Mouse (Mus musculus): ENCODE data around the gene Calhm5. TPM values are rescaled to one million over a fixed set of nuclear protein-coding genes. Genes with fewer than 3 reads are reported as not detected.

Calhm5 gene
- polyA plus RNA-seq, 1 experiment from 2014 or later, result 0.97 TPM

- H3K4me1 ChIP-seq (replicated peaks; ENCODE audit: control insufficient read depth, insufficient read depth, low read length), result no peaks in the 10 kb centered on the region
- H3K27ac ChIP-seq (ENCODE audit: low read depth), result no peak overlapping the region
- no peak for DNase-seq (ENCODE audit: low spot score)
- ATAC-seq (replicated peaks; ENCODE audit: low FRiP score, low TSS enrichment, low read depth), result no peak
- H3K4me3 ChIP-seq (ENCODE audit: low read depth, low read length), result no peak overlapping the region
- no peak overlapping the region for H3K9ac ChIP-seq (ENCODE audit: low read length)
- no peaks in the 10 kb centered on the region for H3K27me3 ChIP-seq (replicated peaks; ENCODE audit: control insufficient read depth, insufficient read depth, low read length)
- H3K4me2 ChIP-seq (ENCODE audit: low read length), result no peak overlapping the region
- WGBS, result 63% methylated on average over 3 of the region's 3 CpGs
- H3K9me3 ChIP-seq (ENCODE audit: control insufficient read depth, low read length), result no peaks in the 10 kb centered on the region
- H3K36me3 ChIP-seq (ENCODE audit: control insufficient read depth, insufficient read depth, low read length), result no peaks in the 10 kb centered on the region
These were observed 6.8 kb downstream of the Calhm5 start for GRCm38 (mm10) chr10:34089517-34089916.

GRCm38 (mm10) chr10:34088515-34088914 is 7.8 kb downstream of the Calhm5 start:
- no peaks in the 10 kb centered on the region for H3K36me3 ChIP-seq (ENCODE audit: control insufficient read depth, insufficient read depth, low read length)
- H3K9me3 ChIP-seq (ENCODE audit: control insufficient read depth, low read length), result no peaks in the 10 kb centered on the region
- no peak overlapping the region for H3K27ac ChIP-seq (ENCODE audit: low read depth)
- 84% methylated on average over 2 of the region's 2 CpGs for WGBS
- no peak overlapping the region for H3K4me2 ChIP-seq (ENCODE audit: low read length)
- H3K9ac ChIP-seq (ENCODE audit: low read length), result no peak overlapping the region
- DNase-seq (ENCODE audit: low spot score) (no peak), ATAC-seq (replicated peaks; ENCODE audit: low FRiP score, low TSS enrichment, low read depth) (no peak)
- H3K4me3 ChIP-seq (ENCODE audit: low read depth, low read length), result no peak overlapping the region
- H3K4me1 ChIP-seq (replicated peaks; ENCODE audit: control insufficient read depth, insufficient read depth, low read length), result no peaks in the 10 kb centered on the region
- no peaks in the 10 kb centered on the region for H3K27me3 ChIP-seq (replicated peaks; ENCODE audit: control insufficient read depth, insufficient read depth, low read length)

- no peak for DNase-seq (ENCODE audit: low spot score)
- Histone ChIP-seq H3K36me3 (ENCODE audit: control insufficient read depth, insufficient read depth, low read length) (no peaks in the 10 kb centered on the region), H3K9ac (ENCODE audit: low read length) (no peak overlapping the region), H3K4me1 (replicated peaks; ENCODE audit: control insufficient read depth, insufficient read depth, low read length) (no peaks in the 10 kb centered on the region), H3K27ac (ENCODE audit: low read depth) (no peak overlapping the region), H3K4me3 (ENCODE audit: low read depth, low read length) (no peak overlapping the region), H3K9me3 (ENCODE audit: control insufficient read depth, low read length) (no peaks in the 10 kb centered on the region), H3K4me2 (ENCODE audit: low read length) (no peak overlapping the region), H3K27me3 (replicated peaks; ENCODE audit: control insufficient read depth, insufficient read depth, low read length) (no peaks in the 10 kb centered on the region)
- no peak for ATAC-seq (replicated peaks; ENCODE audit: low FRiP score, low TSS enrichment, low read depth)
- WGBS, result 66% methylated on average over 1 of the region's 1 CpGs
These were observed 9.8 kb downstream of the Calhm5 start for GRCm38 (mm10) chr10:34086514-34086913.

- WGBS, result 82% methylated on average over 5 of the region's 5 CpGs
- ATAC-seq (replicated peaks; ENCODE audit: low FRiP score, low TSS enrichment, low read depth) (no peak), DNase-seq (ENCODE audit: low spot score) (no peak)
- Histone ChIP-seq H3K4me1 (replicated peaks; ENCODE audit: control insufficient read depth, insufficient read depth, low read length) (peaks cover 7% of the 10 kb centered on the region; the same call in 1 of the 2 replicates), H3K4me2 (ENCODE audit: low read length) (no peak overlapping the region), H3K36me3 (ENCODE audit: control insufficient read depth, insufficient read depth, low read length) (no peaks in the 10 kb centered on the region), H3K4me3 (ENCODE audit: low read depth, low read length) (no peak overlapping the region), H3K9me3 (ENCODE audit: control insufficient read depth, low read length) (no peaks in the 10 kb centered on the region), H3K27me3 (replicated peaks; ENCODE audit: control insufficient read depth, insufficient read depth, low read length) (no peaks in the 10 kb centered on the region), H3K27ac (ENCODE audit: low read depth) (no peak overlapping the region), H3K9ac (ENCODE audit: low read length) (no peak overlapping the region)
These were observed 21.7 kb downstream of the Calhm5 start for GRCm38 (mm10) chr10:34074522-34075200.

- peaks cover 7% of the 10 kb centered on the region; the same call in 1 of the 2 replicates for H3K4me1 ChIP-seq (replicated peaks; ENCODE audit: control insufficient read depth, insufficient read depth, low read length)
- 49% methylated on average over 2 of the region's 2 CpGs for WGBS
- H3K4me3 ChIP-seq (ENCODE audit: low read depth, low read length), result no peak overlapping the region
- H3K9ac ChIP-seq (ENCODE audit: low read length), result no peak overlapping the region
- ATAC-seq (replicated peaks; ENCODE audit: low FRiP score, low TSS enrichment, low read depth) (no peak), DNase-seq (ENCODE audit: low spot score) (no peak)
- H3K27ac ChIP-seq (ENCODE audit: low read depth), result peak overlapping the region; percentile 62
- H3K4me2 ChIP-seq (ENCODE audit: low read length), result no peak overlapping the region
- no peaks in the 10 kb centered on the region for H3K27me3 ChIP-seq (replicated peaks; ENCODE audit: control insufficient read depth, insufficient read depth, low read length)
- no peaks in the 10 kb centered on the region for H3K36me3 ChIP-seq (ENCODE audit: control insufficient read depth, insufficient read depth, low read length)
- no peaks in the 10 kb centered on the region for H3K9me3 ChIP-seq (ENCODE audit: control insufficient read depth, low read length)
These were observed 24.7 kb downstream of the Calhm5 start for GRCm38 (mm10) chr10:34071650-34072049.

- H3K9me3 ChIP-seq (ENCODE audit: control insufficient read depth, low read length), result no peaks in the 10 kb centered on the region
- no peaks in the 10 kb centered on the region for H3K36me3 ChIP-seq (ENCODE audit: control insufficient read depth, insufficient read depth, low read length)
- DNase-seq (ENCODE audit: low spot score) (no peak), ATAC-seq (replicated peaks; ENCODE audit: low FRiP score, low TSS enrichment, low read depth) (no peak)
- 26% methylated on average over 5 of the region's 5 CpGs for WGBS
- H3K27me3 ChIP-seq (replicated peaks; ENCODE audit: control insufficient read depth, insufficient read depth, low read length), result no peaks in the 10 kb centered on the region
- no peak overlapping the region for H3K4me2 ChIP-seq (ENCODE audit: low read length)
- H3K4me3 ChIP-seq (ENCODE audit: low read depth, low read length), result no peak overlapping the region
- H3K9ac ChIP-seq (ENCODE audit: low read length), result no peak overlapping the region
- H3K4me1 ChIP-seq (replicated peaks; ENCODE audit: control insufficient read depth, insufficient read depth, low read length), result peaks cover 7% of the 10 kb centered on the region; the same call in 1 of the 2 replicates
- H3K27ac ChIP-seq (ENCODE audit: low read depth), result peak overlapping the region; percentile 62
These were observed 25.3 kb downstream of the Calhm5 start for GRCm38 (mm10) chr10:34070999-34071492.

GRCm38 (mm10) chr10:34069606-34070005 is 26.7 kb downstream of the Calhm5 start:
- no peak for DNase-seq (ENCODE audit: low spot score)

GRCm38 (mm10) chr10:34066591-34066990 is 29.7 kb downstream of the Calhm5 start:
- no peaks in the 10 kb centered on the region for H3K36me3 ChIP-seq (ENCODE audit: control insufficient read depth, insufficient read depth, low read length)
- no peak for ATAC-seq (replicated peaks; ENCODE audit: low FRiP score, low TSS enrichment, low read depth)
- no peak overlapping the region for H3K4me3 ChIP-seq (ENCODE audit: low read depth, low read length)
- no peak overlapping the region for H3K9ac ChIP-seq (ENCODE audit: low read length)
- no peak overlapping the region for H3K4me2 ChIP-seq (ENCODE audit: low read length)
- WGBS, result 57% methylated on average over 3 of the region's 3 CpGs
- no peak for DNase-seq (ENCODE audit: low spot score)
- H3K27ac ChIP-seq (ENCODE audit: low read depth), result no peak overlapping the region
- no peaks in the 10 kb centered on the region for H3K9me3 ChIP-seq (ENCODE audit: control insufficient read depth, low read length)
- H3K27me3 ChIP-seq (replicated peaks; ENCODE audit: control insufficient read depth, insufficient read depth, low read length), result no peaks in the 10 kb centered on the region
- peaks cover 7% of the 10 kb centered on the region; the same call in 1 of the 2 replicates for H3K4me1 ChIP-seq (replicated peaks; ENCODE audit: control insufficient read depth, insufficient read depth, low read length)

More at GRCm38 (mm10) chr10:34069606-34070005, 26.7 kb downstream of the Calhm5 start:
- Histone ChIP-seq H3K27me3 (replicated peaks; ENCODE audit: control insufficient read depth, insufficient read depth, low read length) (no peaks in the 10 kb centered on the region), H3K4me1 (replicated peaks; ENCODE audit: control insufficient read depth, insufficient read depth, low read length) (peaks cover 7% of the 10 kb centered on the region; the same call in 1 of the 2 replicates), H3K4me2 (ENCODE audit: low read length) (no peak overlapping the region), H3K9ac (ENCODE audit: low read length) (no peak overlapping the region), H3K36me3 (ENCODE audit: control insufficient read depth, insufficient read depth, low read length) (no peaks in the 10 kb centered on the region), H3K9me3 (ENCODE audit: control insufficient read depth, low read length) (no peaks in the 10 kb centered on the region), H3K27ac (ENCODE audit: low read depth) (no peak overlapping the region), H3K4me3 (ENCODE audit: low read depth, low read length) (no peak overlapping the region)
- no peak for ATAC-seq (replicated peaks; ENCODE audit: low FRiP score, low TSS enrichment, low read depth)
- 84% methylated on average over 1 of the region's 1 CpGs for WGBS

GRCm38 (mm10) chr10:34053987-34054386 is 42.3 kb downstream of the Calhm5 start:
- Histone ChIP-seq H3K4me1 (replicated peaks; ENCODE audit: control insufficient read depth, insufficient read depth, low read length) (no peaks in the 10 kb centered on the region), H3K27me3 (replicated peaks; ENCODE audit: control insufficient read depth, insufficient read depth, low read length) (no peaks in the 10 kb centered on the region), H3K36me3 (ENCODE audit: control insufficient read depth, insufficient read depth, low read length) (no peaks in the 10 kb centered on the region), H3K9ac (ENCODE audit: low read length) (no peak overlapping the region), H3K4me3 (ENCODE audit: low read depth, low read length) (no peak overlapping the region), H3K27ac (ENCODE audit: low read depth) (no peak overlapping the region), H3K9me3 (ENCODE audit: control insufficient read depth, low read length) (no peaks in the 10 kb centered on the region), H3K4me2 (ENCODE audit: low read length) (no peak overlapping the region)
- 60% methylated on average over 2 of the region's 2 CpGs for WGBS
- DNase-seq (ENCODE audit: low spot score), result no peak
- no peak; the same call in 1 of the 2 replicates for ATAC-seq (replicated peaks; ENCODE audit: low FRiP score, low TSS enrichment, low read depth)
